Comparison of ENCODE assay signal across 8 mouse cellular contexts in the genomic region with DNA sequence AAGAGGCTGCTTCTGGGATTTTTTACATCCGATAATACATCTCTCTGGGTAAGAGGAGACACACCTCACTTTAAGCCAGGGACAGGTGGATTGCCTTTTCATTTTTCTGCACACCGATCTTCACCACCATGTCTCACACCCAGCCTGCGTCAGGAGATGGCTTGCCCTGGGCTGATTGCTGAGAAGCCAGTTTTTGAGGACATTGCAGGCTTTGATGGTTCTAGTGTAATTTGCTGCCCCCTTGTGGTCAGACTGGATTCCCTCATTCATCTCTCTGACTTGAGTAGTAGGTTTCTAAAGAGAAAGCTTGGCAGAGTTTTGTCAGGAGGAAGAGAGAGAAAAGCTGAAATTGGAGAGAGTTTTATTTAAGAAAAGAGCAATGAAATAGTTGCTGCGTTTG. TPM values are rescaled to one million over a fixed set of nuclear protein-coding genes. Genes with fewer than 3 reads are reported as not detected.
DNase-seq lines count a peak whose midpoint lies in the region; ATAC-seq and TF ChIP-seq lines count a peak whose summit lies in the region.

No protein-coding gene starts in this region.

- ATAC-seq in common myeloid progenitor, adult 5-6 weeks (replicated peaks; ENCODE audit: low read depth, poor library complexity, severe bottlenecking): peak; percentile 95
- 0 out of 2 replicates have a peak, but pooled peaks have one; percentile 31 for ATAC-seq in midbrain, postnatal 0 days (ENCODE audit: low FRiP score)

- peak; percentile 96 for TF ChIP-seq CTCF in midbrain, postnatal 0 days (IDR thresholded peaks at IDR 0.05)

- peak; percentile 40 to 55 for DNase-seq in urinary bladder, adult 18-20 months (ENCODE audit: low spot score in 2 of 2)
- no peak for DNase-seq in urinary bladder, postnatal 10 days (ENCODE audit: low spot score)
- peak; percentile 51 to 52 for DNase-seq in gastrocnemius, adult 8-10 months (ENCODE audit: low spot score in 2 of 2)
- peak; percentile 74 for DNase-seq in kidney, adult 18-20 months
- DNase-seq in left cerebral cortex, postnatal 4 days: peak; percentile 80
- peak; percentile 95 for DNase-seq in midbrain, postnatal 0 days (ENCODE audit: low spot score)
- DNase-seq in spleen, postnatal 4 days (ENCODE audit: low spot score in 2 of 2): peak; percentile 61 to 82

- H3K27me3 ChIP-seq in midbrain, postnatal 0 days (ENCODE audit: insufficient read depth, low read length): no peaks in the 10 kb centered on the region

- H3K9ac ChIP-seq in midbrain, postnatal 0 days (replicated peaks; ENCODE audit: low read length, poor library complexity, severe bottlenecking): no peak overlapping the region

- no peaks in the 10 kb centered on the region for H3K9me3 ChIP-seq in midbrain, postnatal 0 days (ENCODE audit: low read length)

- WGBS in midbrain, postnatal 0 days: 33% methylated on average over 4 of the region's 4 CpGs

- intact Hi-C loops in left cerebral cortex, postnatal 4 days (cut with DNase I): loop anchor here (2.0 kb wide), 1 partner anchor 132 kb away; no protein-coding TSS in a partner anchor

- H3K4me1 ChIP-seq in midbrain, postnatal 0 days (ENCODE audit: insufficient read depth, low read length): no peaks in the 10 kb centered on the region

- no peak overlapping the region for H3K27ac ChIP-seq in midbrain, postnatal 0 days (ENCODE audit: low read depth, low read length)

- H3K36me3 ChIP-seq in midbrain, postnatal 0 days (ENCODE audit: insufficient read depth, low read length): no peaks in the 10 kb centered on the region

- H3K4me3 ChIP-seq in midbrain, postnatal 0 days (ENCODE audit: low read depth, low read length): no peak overlapping the region

- no peak overlapping the region for H3K4me2 ChIP-seq in midbrain, postnatal 0 days (ENCODE audit: low read depth, low read length, poor library complexity, severe bottlenecking)

RNA-seq across cellular contexts. Expression of gene Colca2, which starts 14.3 kb away (rescaled TPM):
- 2.1 TPM in 1 of 2 replicates, not detected in the other for total RNA-seq in common myeloid progenitor, adult 5-6 weeks (2017)
- 1 to 10 TPM in 1 of 4 experiments, under 1 TPM in 2, not detected in 1; 0.24 to 1.1 (median 0.46) TPM for total RNA-seq in gastrocnemius, adult 8-10 months (2022)
- total RNA-seq in left cerebral cortex, postnatal 4 days (2021): 1 to 10 TPM in 1 of 2 experiments, under 1 TPM in 1; 0.46 to 1.0 TPM
- total RNA-seq in midbrain, postnatal 0 days (2014; rRNA removed): not detected in 2 replicates
- 0.79 and 1.1 TPM in 2 replicates for polyA plus RNA-seq in midbrain, postnatal 0 days (2015; fragmentation: Nextera tagmentation; extraction: Ambion mirVana)

RNA-seq across cellular contexts. Expression of gene 1810046K07Rik, which starts 36.0 kb away (rescaled TPM):
- not detected in 2 replicates for total RNA-seq in common myeloid progenitor, adult 5-6 weeks (2017)
- total RNA-seq in gastrocnemius, adult 8-10 months (2022): not detected
- not detected for total RNA-seq in left cerebral cortex, postnatal 4 days (2021)
- not detected in 2 replicates for total RNA-seq in midbrain, postnatal 0 days (2014; rRNA removed)
- polyA plus RNA-seq in midbrain, postnatal 0 days (2015; fragmentation: Nextera tagmentation; extraction: Ambion mirVana): not detected in 2 replicates
